Mouse (Mus musculus): Measurements from ENCODE around the gene Zdhhc14. TPM values are rescaled to one million over a fixed set of nuclear protein-coding genes. Genes with fewer than 3 reads are reported as not detected.

Zdhhc14 gene
- polyA plus RNA-seq, 1 experiment from 2014 or later: 2.6 TPM

- no peak overlapping the region for H3K4me2 ChIP-seq (ENCODE audit: low read length)
- H3K9ac ChIP-seq (ENCODE audit: low read length): no peak overlapping the region
- no peaks in the 10 kb centered on the region for H3K4me1 ChIP-seq (replicated peaks; ENCODE audit: control insufficient read depth, insufficient read depth, low read length)
- no peaks in the 10 kb centered on the region for H3K36me3 ChIP-seq (ENCODE audit: control insufficient read depth, insufficient read depth, low read length)
- no peaks in the 10 kb centered on the region for H3K27me3 ChIP-seq (replicated peaks; ENCODE audit: control insufficient read depth, insufficient read depth, low read length)
- H3K27ac ChIP-seq (ENCODE audit: low read depth): no peak overlapping the region
- WGBS: 63% methylated on average over 14 of the region's 14 CpGs
- H3K4me3 ChIP-seq (ENCODE audit: low read depth, low read length): no peak overlapping the region
- DNase-seq (ENCODE audit: low spot score): no peak
- no peak for ATAC-seq (replicated peaks; ENCODE audit: low FRiP score, low TSS enrichment, low read depth)
- H3K9me3 ChIP-seq (ENCODE audit: control insufficient read depth, low read length): no peaks in the 10 kb centered on the region
Measured at GRCm38 (mm10) chr17:5475960-5476725, 16.2 kb upstream of the Zdhhc14 start.

- WGBS: 44% methylated on average over 4 of the region's 4 CpGs
- no peak overlapping the region for H3K27ac ChIP-seq (ENCODE audit: low read depth)
- H3K4me3 ChIP-seq (ENCODE audit: low read depth, low read length): no peak overlapping the region
- 0 out of 2 replicates have a peak, but pooled peaks cover 4% of the 10 kb centered on the region for H3K9me3 ChIP-seq (ENCODE audit: control insufficient read depth, low read length)
- no peaks in the 10 kb centered on the region for H3K4me1 ChIP-seq (replicated peaks; ENCODE audit: control insufficient read depth, insufficient read depth, low read length)
- no peak for DNase-seq (ENCODE audit: low spot score)
- ATAC-seq (replicated peaks; ENCODE audit: low FRiP score, low TSS enrichment, low read depth): no peak
- no peak overlapping the region for H3K4me2 ChIP-seq (ENCODE audit: low read length)
- H3K9ac ChIP-seq (ENCODE audit: low read length): no peak overlapping the region
- no peaks in the 10 kb centered on the region for H3K27me3 ChIP-seq (replicated peaks; ENCODE audit: control insufficient read depth, insufficient read depth, low read length)
- H3K36me3 ChIP-seq (ENCODE audit: control insufficient read depth, insufficient read depth, low read length): no peaks in the 10 kb centered on the region
Measured at GRCm38 (mm10) chr17:5483456-5483855, 8.9 kb upstream of the Zdhhc14 start.

- no peak overlapping the region for H3K4me3 ChIP-seq (ENCODE audit: low read depth, low read length)
- 88% methylated on average over 1 of the region's 1 CpGs for WGBS
- no peaks in the 10 kb centered on the region for H3K4me1 ChIP-seq (replicated peaks; ENCODE audit: control insufficient read depth, insufficient read depth, low read length)
- H3K27ac ChIP-seq (ENCODE audit: low read depth): no peak overlapping the region
- H3K4me2 ChIP-seq (ENCODE audit: low read length): no peak overlapping the region
- no peak for ATAC-seq (replicated peaks; ENCODE audit: low FRiP score, low TSS enrichment, low read depth)
- H3K27me3 ChIP-seq (replicated peaks; ENCODE audit: control insufficient read depth, insufficient read depth, low read length): no peaks in the 10 kb centered on the region
- H3K36me3 ChIP-seq (ENCODE audit: control insufficient read depth, insufficient read depth, low read length): no peaks in the 10 kb centered on the region
- 0 out of 2 replicates have a peak, but pooled peaks cover 4% of the 10 kb centered on the region for H3K9me3 ChIP-seq (ENCODE audit: control insufficient read depth, low read length)
- H3K9ac ChIP-seq (ENCODE audit: low read length): no peak overlapping the region
- DNase-seq (ENCODE audit: low spot score): no peak
Measured at GRCm38 (mm10) chr17:5484663-5485062, 7.7 kb upstream of the Zdhhc14 start.

GRCm38 (mm10) chr17:5488156-5488555 lies 4.2 kb upstream of the Zdhhc14 start:
- Histone ChIP-seq H3K27ac (ENCODE audit: low read depth) (no peak overlapping the region), H3K9me3 (ENCODE audit: control insufficient read depth, low read length) (0 out of 2 replicates have a peak, but pooled peaks cover 4% of the 10 kb centered on the region), H3K27me3 (replicated peaks; ENCODE audit: control insufficient read depth, insufficient read depth, low read length) (no peaks in the 10 kb centered on the region), H3K4me3 (ENCODE audit: low read depth, low read length) (no peak overlapping the region), H3K9ac (ENCODE audit: low read length) (no peak overlapping the region), H3K36me3 (ENCODE audit: control insufficient read depth, insufficient read depth, low read length) (no peaks in the 10 kb centered on the region), H3K4me2 (ENCODE audit: low read length) (no peak overlapping the region), H3K4me1 (replicated peaks; ENCODE audit: control insufficient read depth, insufficient read depth, low read length) (no peaks in the 10 kb centered on the region)
- DNase-seq (ENCODE audit: low spot score) (no peak), ATAC-seq (replicated peaks; ENCODE audit: low FRiP score, low TSS enrichment, low read depth) (no peak)
- WGBS: 44% methylated on average over 9 of the region's 9 CpGs

- WGBS: 87% methylated on average over 3 of the region's 3 CpGs
- Histone ChIP-seq H3K27me3 (replicated peaks; ENCODE audit: control insufficient read depth, insufficient read depth, low read length) (peaks cover 16% of the 10 kb centered on the region), H3K9me3 (ENCODE audit: control insufficient read depth, low read length) (0 out of 2 replicates have a peak, but pooled peaks cover under 1% of the 10 kb centered on the region), H3K36me3 (ENCODE audit: control insufficient read depth, insufficient read depth, low read length) (no peaks in the 10 kb centered on the region), H3K27ac (ENCODE audit: low read depth) (no peak overlapping the region), H3K9ac (ENCODE audit: low read length) (no peak overlapping the region), H3K4me3 (ENCODE audit: low read depth, low read length) (no peak overlapping the region), H3K4me2 (ENCODE audit: low read length) (no peak overlapping the region), H3K4me1 (replicated peaks; ENCODE audit: control insufficient read depth, insufficient read depth, low read length) (peaks cover 9% of the 10 kb centered on the region)
- ATAC-seq (replicated peaks; ENCODE audit: low FRiP score, low TSS enrichment, low read depth) (no peak), DNase-seq (ENCODE audit: low spot score) (no peak)
Measured at GRCm38 (mm10) chr17:5490351-5490750, 2.0 kb upstream of the Zdhhc14 start.

- Histone ChIP-seq H3K4me3 (ENCODE audit: low read depth, low read length) (peak overlapping the region; percentile 74), H3K27me3 (replicated peaks; ENCODE audit: control insufficient read depth, insufficient read depth, low read length) (peaks cover 16% of the 10 kb centered on the region), H3K9ac (ENCODE audit: low read length) (peak overlapping the region; percentile 46), H3K9me3 (ENCODE audit: control insufficient read depth, low read length) (no peaks in the 10 kb centered on the region), H3K27ac (ENCODE audit: low read depth) (peak overlapping the region; percentile 70), H3K36me3 (ENCODE audit: control insufficient read depth, insufficient read depth, low read length) (no peaks in the 10 kb centered on the region), H3K4me1 (replicated peaks; ENCODE audit: control insufficient read depth, insufficient read depth, low read length) (peaks cover 9% of the 10 kb centered on the region), H3K4me2 (ENCODE audit: low read length) (peak overlapping the region; percentile 99)
- 2% methylated on average over 29 of the region's 29 CpGs for WGBS
- DNase-seq (ENCODE audit: low spot score): peak; percentile 90
- ATAC-seq (replicated peaks; ENCODE audit: low FRiP score, low TSS enrichment, low read depth): peak; percentile 65
Measured at GRCm38 (mm10) chr17:5491031-5491800, 1.1 kb upstream of the Zdhhc14 start.

GRCm38 (mm10) chr17:5492746-5493160 lies 396 bp downstream of the Zdhhc14 start:
- peak; percentile 61 for ATAC-seq (replicated peaks; ENCODE audit: low FRiP score, low TSS enrichment, low read depth)
- Histone ChIP-seq H3K9ac (ENCODE audit: low read length) (peak overlapping the region; percentile 46), H3K4me3 (ENCODE audit: low read depth, low read length) (peak overlapping the region; percentile 74), H3K4me2 (ENCODE audit: low read length) (peak overlapping the region; percentile 99), H3K36me3 (ENCODE audit: control insufficient read depth, insufficient read depth, low read length) (no peaks in the 10 kb centered on the region), H3K4me1 (replicated peaks; ENCODE audit: control insufficient read depth, insufficient read depth, low read length) (peaks cover 9% of the 10 kb centered on the region), H3K27me3 (replicated peaks; ENCODE audit: control insufficient read depth, insufficient read depth, low read length) (peaks cover 18% of the 10 kb centered on the region), H3K27ac (ENCODE audit: low read depth) (peak overlapping the region; percentile 70; the same call in 1 of the 2 replicates), H3K9me3 (ENCODE audit: control insufficient read depth, low read length) (no peaks in the 10 kb centered on the region)
- WGBS: under 1% methylated on average over 44 of the region's 48 CpGs
- DNase-seq (ENCODE audit: low spot score): peak; percentile 90

GRCm38 (mm10) chr17:5493161-5493771 lies 909 bp downstream of the Zdhhc14 start:
- Histone ChIP-seq H3K9me3 (ENCODE audit: control insufficient read depth, low read length) (no peaks in the 10 kb centered on the region), H3K4me2 (ENCODE audit: low read length) (peak overlapping the region; percentile 99), H3K36me3 (ENCODE audit: control insufficient read depth, insufficient read depth, low read length) (no peaks in the 10 kb centered on the region), H3K4me1 (replicated peaks; ENCODE audit: control insufficient read depth, insufficient read depth, low read length) (peaks cover 9% of the 10 kb centered on the region), H3K27me3 (replicated peaks; ENCODE audit: control insufficient read depth, insufficient read depth, low read length) (peaks cover 23% of the 10 kb centered on the region), H3K9ac (ENCODE audit: low read length) (peak overlapping the region; percentile 46), H3K4me3 (ENCODE audit: low read depth, low read length) (peak overlapping the region; percentile 74), H3K27ac (ENCODE audit: low read depth) (no peak overlapping the region)
- DNase-seq (ENCODE audit: low spot score) (peak; percentile 75), ATAC-seq (replicated peaks; ENCODE audit: low FRiP score, low TSS enrichment, low read depth) (peak; percentile 2; the same call in 1 of the 2 replicates)
- WGBS: 3% methylated on average over 53 of the region's 53 CpGs
